Mouse (Mus musculus): ENCODE results near the gene Mlph. TPM values are rescaled to one million over a fixed set of nuclear protein-coding genes. Genes with fewer than 3 reads are reported as not detected.

Gene Mlph
- polyA plus RNA-seq, 1 experiment, result 0.58 TPM

- Histone ChIP-seq H3K27ac (ENCODE audit: insufficient read depth, low read length) (no peak overlapping the region), H3K4me3 (ENCODE audit: insufficient read depth, low read length) (no peak overlapping the region), H3K4me1 (ENCODE audit: control insufficient read depth, insufficient read depth, low read length) (no peaks in the 10 kb centered on the region)
- TF ChIP-seq POLR2A (IDR thresholded peaks at IDR 0.05; ENCODE audit: extremely low read depth, insufficient read depth, low read length) (no peak), CTCF (IDR thresholded peaks at IDR 0.05; ENCODE audit: extremely low read depth, insufficient read depth, low read length) (no peak)
Measured at GRCm38 (mm10) chr1:90927929-90928574, 13.2 kb downstream of the Mlph start.

GRCm38 (mm10) chr1:90928575-90928934 lies 13.7 kb downstream of the Mlph start:
- Histone ChIP-seq H3K4me1 (ENCODE audit: control insufficient read depth, insufficient read depth, low read length) (no peaks in the 10 kb centered on the region), H3K27ac (ENCODE audit: insufficient read depth, low read length) (no peak overlapping the region), H3K4me3 (ENCODE audit: insufficient read depth, low read length) (no peak overlapping the region)
- TF ChIP-seq POLR2A (IDR thresholded peaks at IDR 0.05; ENCODE audit: extremely low read depth, insufficient read depth, low read length) (no peak), CTCF (IDR thresholded peaks at IDR 0.05; ENCODE audit: extremely low read depth, insufficient read depth, low read length) (peak; percentile 87)

- no peak for TF ChIP-seq CTCF (IDR thresholded peaks at IDR 0.05; ENCODE audit: extremely low read depth, insufficient read depth, low read length)
- TF ChIP-seq POLR2A (IDR thresholded peaks at IDR 0.05; ENCODE audit: extremely low read depth, insufficient read depth, low read length), result no peak
Measured at GRCm38 (mm10) chr1:90933001-90933400, 18.1 kb downstream of the Mlph start.

GRCm38 (mm10) chr1:90936990-90937389 lies 22.1 kb downstream of the Mlph start:
- H3K27ac ChIP-seq (ENCODE audit: insufficient read depth, low read length), result no peak overlapping the region
- TF ChIP-seq POLR2A (IDR thresholded peaks at IDR 0.05; ENCODE audit: extremely low read depth, insufficient read depth, low read length), result no peak
- H3K4me3 ChIP-seq (ENCODE audit: insufficient read depth, low read length), result no peak overlapping the region
- H3K4me1 ChIP-seq (ENCODE audit: control insufficient read depth, insufficient read depth, low read length), result no peaks in the 10 kb centered on the region

More at GRCm38 (mm10) chr1:90933001-90933400, 18.1 kb downstream of the Mlph start:
- Histone ChIP-seq H3K4me3 (ENCODE audit: insufficient read depth, low read length) (no peak overlapping the region), H3K4me1 (ENCODE audit: control insufficient read depth, insufficient read depth, low read length) (no peaks in the 10 kb centered on the region), H3K27ac (ENCODE audit: insufficient read depth, low read length) (no peak overlapping the region)

DNA sequence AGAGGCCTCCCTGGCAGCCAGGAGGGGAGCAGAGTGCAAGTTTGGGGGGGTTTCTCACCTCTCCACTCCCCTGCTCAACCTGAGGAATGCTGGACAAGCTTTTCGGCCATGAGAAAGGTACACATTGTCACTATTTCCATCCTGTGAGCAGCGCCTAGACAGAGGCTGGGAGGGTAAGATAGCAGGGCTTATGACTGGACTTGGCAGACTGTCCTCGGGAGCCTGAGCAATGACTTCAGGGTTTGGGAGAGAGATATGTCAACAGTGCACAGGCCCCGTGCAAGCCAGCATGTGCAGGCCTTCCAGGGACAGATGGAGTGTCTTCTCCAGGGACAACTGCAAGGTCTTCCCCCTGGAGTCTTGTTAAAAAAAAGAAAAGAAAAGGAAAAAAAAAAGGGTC lies 25.1 kb downstream of the Mlph start:
- TF ChIP-seq CTCF (IDR thresholded peaks at IDR 0.05; ENCODE audit: extremely low read depth, insufficient read depth, low read length), result no peak
- no peak for TF ChIP-seq POLR2A (IDR thresholded peaks at IDR 0.05; ENCODE audit: extremely low read depth, insufficient read depth, low read length)
- Histone ChIP-seq H3K4me1 (ENCODE audit: control insufficient read depth, insufficient read depth, low read length) (no peaks in the 10 kb centered on the region), H3K4me3 (ENCODE audit: insufficient read depth, low read length) (no peak overlapping the region), H3K27ac (ENCODE audit: insufficient read depth, low read length) (no peak overlapping the region)

- Histone ChIP-seq H3K27ac (ENCODE audit: insufficient read depth, low read length) (no peak overlapping the region), H3K4me1 (ENCODE audit: control insufficient read depth, insufficient read depth, low read length) (no peaks in the 10 kb centered on the region), H3K4me3 (ENCODE audit: insufficient read depth, low read length) (no peak overlapping the region)
- TF ChIP-seq CTCF (IDR thresholded peaks at IDR 0.05; ENCODE audit: extremely low read depth, insufficient read depth, low read length) (no peak), POLR2A (IDR thresholded peaks at IDR 0.05; ENCODE audit: extremely low read depth, insufficient read depth, low read length) (no peak)
Measured at GRCm38 (mm10) chr1:90945171-90945570, 30.3 kb downstream of the Mlph start.

- no peak overlapping the region for H3K27ac ChIP-seq (ENCODE audit: insufficient read depth, low read length)
- H3K4me1 ChIP-seq (ENCODE audit: control insufficient read depth, insufficient read depth, low read length), result no peaks in the 10 kb centered on the region
- no peak overlapping the region for H3K4me3 ChIP-seq (ENCODE audit: insufficient read depth, low read length)
- TF ChIP-seq POLR2A (IDR thresholded peaks at IDR 0.05; ENCODE audit: extremely low read depth, insufficient read depth, low read length) (no peak), CTCF (IDR thresholded peaks at IDR 0.05; ENCODE audit: extremely low read depth, insufficient read depth, low read length) (no peak)
Measured at GRCm38 (mm10) chr1:90947252-90947651, 32.4 kb downstream of the Mlph start.

- no peaks in the 10 kb centered on the region for H3K4me1 ChIP-seq (ENCODE audit: control insufficient read depth, insufficient read depth, low read length)
- no peak overlapping the region for H3K27ac ChIP-seq (ENCODE audit: insufficient read depth, low read length)
- TF ChIP-seq POLR2A (IDR thresholded peaks at IDR 0.05; ENCODE audit: extremely low read depth, insufficient read depth, low read length) (no peak), CTCF (IDR thresholded peaks at IDR 0.05; ENCODE audit: extremely low read depth, insufficient read depth, low read length) (no peak)
- no peak overlapping the region for H3K4me3 ChIP-seq (ENCODE audit: insufficient read depth, low read length)
Measured at GRCm38 (mm10) chr1:90949309-90949708, 34.4 kb downstream of the Mlph start.

DNA sequence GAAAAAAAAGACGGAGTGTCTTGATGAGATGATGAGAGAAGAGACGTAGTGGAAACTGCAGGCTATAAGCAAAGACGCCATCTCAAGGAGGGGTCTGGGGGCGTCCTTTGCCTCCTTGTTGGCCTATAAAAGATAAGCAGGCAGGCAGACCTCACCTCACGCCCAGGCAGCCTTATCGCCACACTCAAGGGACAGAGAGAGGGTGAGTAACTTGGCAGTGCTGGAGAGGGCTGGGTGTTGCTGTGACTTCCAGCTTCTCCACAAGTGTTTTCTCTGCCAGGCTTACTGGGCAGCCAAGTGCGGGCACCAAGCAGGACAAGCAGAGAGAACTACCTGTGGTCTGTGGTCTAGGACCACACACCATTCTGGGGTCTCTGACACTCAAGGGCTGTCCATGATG lies 36.8 kb downstream of the Mlph start:
- TF ChIP-seq CTCF (IDR thresholded peaks at IDR 0.05; ENCODE audit: extremely low read depth, insufficient read depth, low read length) (no peak), POLR2A (IDR thresholded peaks at IDR 0.05; ENCODE audit: extremely low read depth, insufficient read depth, low read length) (no peak)
- Histone ChIP-seq H3K4me3 (ENCODE audit: insufficient read depth, low read length) (no peak overlapping the region), H3K4me1 (ENCODE audit: control insufficient read depth, insufficient read depth, low read length) (no peaks in the 10 kb centered on the region), H3K27ac (ENCODE audit: insufficient read depth, low read length) (no peak overlapping the region)

DNA sequence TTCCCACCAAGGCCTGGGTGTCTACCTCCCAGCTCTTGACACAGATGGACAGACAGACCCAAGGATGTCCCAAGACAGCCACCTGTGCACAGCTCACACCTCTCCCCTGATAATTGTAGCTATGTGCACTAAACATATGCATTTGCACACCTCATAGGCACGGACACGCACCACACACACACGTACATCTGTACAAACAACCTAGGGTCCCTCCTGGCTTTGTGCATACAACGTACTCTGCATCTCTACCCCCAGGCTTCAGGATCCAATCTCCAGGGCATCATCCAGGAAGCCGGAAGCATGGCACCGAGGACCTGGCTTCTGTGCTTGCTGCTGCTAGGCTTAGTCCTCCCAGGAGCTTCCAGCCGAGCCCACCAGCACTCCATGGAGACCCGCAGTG lies 37.9 kb downstream of the Mlph start, which contains the start of gene Prlh:
Gene Prlh, plus strand, starts transcription at position 301 of the 400 bp plus-strand sequence.
- TF ChIP-seq CTCF (IDR thresholded peaks at IDR 0.05; ENCODE audit: extremely low read depth, insufficient read depth, low read length) (no peak), POLR2A (IDR thresholded peaks at IDR 0.05; ENCODE audit: extremely low read depth, insufficient read depth, low read length) (no peak)
- H3K4me3 ChIP-seq (ENCODE audit: insufficient read depth, low read length), result no peak within 1 kb of the TSS
- H3K27ac ChIP-seq (ENCODE audit: insufficient read depth, low read length), result no peak within 1 kb of the TSS
- H3K4me1 ChIP-seq (ENCODE audit: control insufficient read depth, insufficient read depth, low read length), result no peaks in the 10 kb centered on the region
